Mouse (Mus musculus): ENCODE results near the gene Carhsp1. TPM values are rescaled to one million over a fixed set of nuclear protein-coding genes. Genes with fewer than 3 reads are reported as not detected.
A peak's percentile ranks its signal among the peaks of the same experiment; 100 is the strongest.

Gene Carhsp1
- total and polyA plus RNA-seq, 2 experiments from 2014 or later = 42.7 to 71.6 TPM

DNA sequence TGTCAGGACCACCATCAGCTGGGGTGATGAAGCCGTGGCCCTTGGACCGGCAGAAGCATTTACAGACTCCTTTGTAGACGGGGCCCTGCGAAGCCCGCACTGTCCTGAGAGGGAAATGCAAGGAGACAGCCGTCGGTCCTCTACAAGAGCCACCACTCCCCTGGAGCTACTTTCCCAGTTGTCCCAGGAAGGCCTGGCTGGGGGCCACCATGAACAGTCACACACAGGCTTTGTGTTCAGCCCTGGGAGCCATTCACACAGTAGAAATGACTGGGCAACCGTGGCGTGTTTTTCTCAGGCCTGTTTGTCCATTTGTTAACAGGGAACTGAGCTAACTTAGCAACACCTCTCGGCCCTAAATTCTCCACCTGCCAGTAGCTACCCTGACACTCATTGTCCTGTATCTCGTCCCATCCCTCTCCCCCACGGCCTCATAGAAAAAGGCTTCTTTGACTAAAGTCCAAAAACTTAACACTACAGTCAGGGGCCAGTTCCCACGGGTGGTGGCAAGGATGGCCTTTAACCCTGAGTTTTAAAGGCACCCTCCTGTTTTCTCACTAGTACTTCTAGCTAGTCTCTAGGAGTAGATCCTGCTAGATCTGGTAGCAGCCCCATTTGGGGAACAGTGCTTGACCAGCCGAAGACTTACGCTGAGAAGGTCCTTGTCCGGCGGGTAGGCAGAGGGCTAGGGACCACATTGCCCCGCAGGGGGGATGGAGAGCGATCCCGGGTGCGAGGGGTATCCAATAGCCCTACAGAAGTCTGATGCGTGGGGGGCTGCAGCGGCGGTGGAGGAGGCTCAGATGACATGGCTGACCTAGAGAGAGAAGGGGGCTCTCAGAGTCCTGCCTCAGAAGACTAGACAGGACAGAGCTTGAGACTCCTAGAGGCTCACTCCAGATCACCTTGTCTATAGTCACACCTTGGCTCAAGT lies 8.1 kb downstream of the Carhsp1 start:
- H3K9ac ChIP-seq (replicated peaks; ENCODE audit: low read depth, low read length) = no peak overlapping the region
- H3K4me3 ChIP-seq (ENCODE audit: low read depth, low read length) = no peak overlapping the region
- WGBS = 82% methylated on average over 24 of the region's 24 CpGs
- TF ChIP-seq CTCF (IDR thresholded peaks at IDR 0.05; ENCODE audit: low read depth) = no peak
- no peak for TF ChIP-seq EP300 (IDR thresholded peaks at IDR 0.05; ENCODE audit: low read depth)
- H3K27me3 ChIP-seq (ENCODE audit: control insufficient read depth, insufficient read depth, low read length) = no peaks in the 10 kb centered on the region
- peaks cover 31% of the 10 kb centered on the region for H3K4me1 ChIP-seq (ENCODE audit: control insufficient read depth, insufficient read depth)
- no peaks in the 10 kb centered on the region for H3K9me3 ChIP-seq (replicated peaks; ENCODE audit: control insufficient read depth, low read length)
- peaks cover 34% of the 10 kb centered on the region for H3K36me3 ChIP-seq (replicated peaks; ENCODE audit: control insufficient read depth, insufficient read depth, low read length)
- no peak for DNase-seq (ENCODE audit: low spot score)
- H3K4me2 ChIP-seq (ENCODE audit: low read depth, low read length) = no peak overlapping the region
- no peak for ATAC-seq (ENCODE audit: insufficient read depth, low read depth)
- H3K27ac ChIP-seq (ENCODE audit: low read depth) = peak overlapping the region; percentile 60

DNA sequence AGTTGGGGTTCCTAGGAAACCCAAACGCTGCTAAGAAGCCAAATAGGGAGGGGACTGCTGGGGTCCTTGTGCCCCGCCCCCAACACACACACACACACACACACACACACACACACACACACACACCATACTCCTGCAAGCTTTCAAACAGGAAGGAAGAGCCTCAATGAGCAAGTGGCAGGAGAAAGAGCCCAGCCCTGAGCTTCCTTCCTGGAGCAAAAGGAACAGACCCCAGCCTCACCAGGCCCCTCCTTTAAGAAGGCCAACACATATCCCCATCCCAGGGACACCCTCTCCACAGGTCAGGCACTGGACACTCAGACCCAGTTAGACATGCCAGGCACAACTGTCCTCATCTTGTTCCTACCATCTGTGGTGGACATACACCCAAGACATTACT lies 8.9 kb downstream of the Carhsp1 start:
- no peak for TF ChIP-seq CTCF (IDR thresholded peaks at IDR 0.05; ENCODE audit: low read depth)
- TF ChIP-seq EP300 (IDR thresholded peaks at IDR 0.05; ENCODE audit: low read depth) = no peak
- H3K27me3 ChIP-seq (ENCODE audit: control insufficient read depth, insufficient read depth, low read length) = no peaks in the 10 kb centered on the region
- no peak overlapping the region for H3K4me2 ChIP-seq (ENCODE audit: low read depth, low read length)
- 71% methylated on average over 2 of the region's 2 CpGs for WGBS
- DNase-seq (ENCODE audit: low spot score) (no peak), ATAC-seq (ENCODE audit: insufficient read depth, low read depth) (no peak)
- H3K9me3 ChIP-seq (replicated peaks; ENCODE audit: control insufficient read depth, low read length) = no peaks in the 10 kb centered on the region
- peaks cover 23% of the 10 kb centered on the region for H3K4me1 ChIP-seq (ENCODE audit: control insufficient read depth, insufficient read depth)
- H3K4me3 ChIP-seq (ENCODE audit: low read depth, low read length) = no peak overlapping the region
- peaks cover 34% of the 10 kb centered on the region for H3K36me3 ChIP-seq (replicated peaks; ENCODE audit: control insufficient read depth, insufficient read depth, low read length)
- peak overlapping the region; percentile 60 for H3K27ac ChIP-seq (ENCODE audit: low read depth)
- no peak overlapping the region for H3K9ac ChIP-seq (replicated peaks; ENCODE audit: low read depth, low read length)

DNA sequence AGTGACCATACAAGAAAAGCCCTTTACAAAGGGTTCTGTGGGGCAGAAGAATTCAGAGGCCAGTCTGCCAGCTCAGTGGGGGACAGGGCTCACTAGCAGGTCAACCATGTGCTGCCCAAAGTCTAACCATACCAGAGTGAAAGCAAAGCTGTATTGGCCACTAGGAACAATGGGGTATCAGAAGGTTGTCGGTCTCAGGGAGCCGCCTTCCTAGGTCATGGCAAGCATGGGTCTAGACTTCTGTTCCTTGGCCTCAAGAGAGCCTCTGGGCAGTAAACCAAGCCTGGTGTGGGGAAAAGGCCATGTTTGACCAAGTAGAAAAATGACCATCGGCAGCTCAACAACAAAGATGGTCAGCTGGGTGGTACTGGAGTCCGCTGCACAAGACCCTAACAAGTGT lies 13.2 kb downstream of the Carhsp1 start:
- H3K27me3 ChIP-seq (ENCODE audit: control insufficient read depth, insufficient read depth, low read length) = no peaks in the 10 kb centered on the region
- DNase-seq (ENCODE audit: low spot score) (no peak), ATAC-seq (ENCODE audit: insufficient read depth, low read depth) (no peak)
- no peak overlapping the region for H3K4me2 ChIP-seq (ENCODE audit: low read depth, low read length)
- TF ChIP-seq EP300 (IDR thresholded peaks at IDR 0.05; ENCODE audit: low read depth) = no peak
- no peak overlapping the region for H3K27ac ChIP-seq (ENCODE audit: low read depth)
- H3K4me1 ChIP-seq (ENCODE audit: control insufficient read depth, insufficient read depth) = no peaks in the 10 kb centered on the region
- peaks cover 65% of the 10 kb centered on the region for H3K36me3 ChIP-seq (replicated peaks; ENCODE audit: control insufficient read depth, insufficient read depth, low read length)
- no peak overlapping the region for H3K9ac ChIP-seq (replicated peaks; ENCODE audit: low read depth, low read length)
- no peak overlapping the region for H3K4me3 ChIP-seq (ENCODE audit: low read depth, low read length)
- H3K9me3 ChIP-seq (replicated peaks; ENCODE audit: control insufficient read depth, low read length) = no peaks in the 10 kb centered on the region
- 91% methylated on average over 4 of the region's 4 CpGs for WGBS

DNA sequence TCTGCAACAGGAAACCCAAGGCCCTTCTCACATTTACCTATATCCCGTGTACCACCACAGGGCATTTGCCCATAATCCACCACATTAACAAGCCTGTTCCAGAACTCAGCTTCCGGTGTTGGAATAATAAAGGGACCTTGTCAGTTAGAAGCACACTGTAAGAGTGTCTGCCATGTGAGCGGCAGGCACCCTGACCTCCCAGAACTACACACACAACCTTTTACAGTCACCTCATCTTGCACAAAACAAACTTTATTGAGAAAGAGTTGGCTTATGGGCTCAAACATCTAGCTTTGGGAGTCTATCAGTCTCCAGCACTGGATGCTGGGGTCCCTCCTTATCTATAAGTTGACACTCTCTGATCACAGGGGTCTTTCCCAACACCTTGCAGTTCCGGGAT lies 13.6 kb downstream of the Carhsp1 start:
- Histone ChIP-seq H3K9ac (replicated peaks; ENCODE audit: low read depth, low read length) (no peak overlapping the region), H3K27ac (ENCODE audit: low read depth) (no peak overlapping the region), H3K4me1 (ENCODE audit: control insufficient read depth, insufficient read depth) (no peaks in the 10 kb centered on the region), H3K9me3 (replicated peaks; ENCODE audit: control insufficient read depth, low read length) (no peaks in the 10 kb centered on the region), H3K27me3 (ENCODE audit: control insufficient read depth, insufficient read depth, low read length) (no peaks in the 10 kb centered on the region), H3K4me2 (ENCODE audit: low read depth, low read length) (no peak overlapping the region), H3K4me3 (ENCODE audit: low read depth, low read length) (no peak overlapping the region), H3K36me3 (replicated peaks; ENCODE audit: control insufficient read depth, insufficient read depth, low read length) (peaks cover 69% of the 10 kb centered on the region)
- WGBS = 72% methylated on average over 4 of the region's 4 CpGs
- ATAC-seq (ENCODE audit: insufficient read depth, low read depth) (no peak), DNase-seq (ENCODE audit: low spot score) (no peak)
- TF ChIP-seq CTCF (IDR thresholded peaks at IDR 0.05; ENCODE audit: low read depth) = no peak
- no peak for TF ChIP-seq EP300 (IDR thresholded peaks at IDR 0.05; ENCODE audit: low read depth)

DNA sequence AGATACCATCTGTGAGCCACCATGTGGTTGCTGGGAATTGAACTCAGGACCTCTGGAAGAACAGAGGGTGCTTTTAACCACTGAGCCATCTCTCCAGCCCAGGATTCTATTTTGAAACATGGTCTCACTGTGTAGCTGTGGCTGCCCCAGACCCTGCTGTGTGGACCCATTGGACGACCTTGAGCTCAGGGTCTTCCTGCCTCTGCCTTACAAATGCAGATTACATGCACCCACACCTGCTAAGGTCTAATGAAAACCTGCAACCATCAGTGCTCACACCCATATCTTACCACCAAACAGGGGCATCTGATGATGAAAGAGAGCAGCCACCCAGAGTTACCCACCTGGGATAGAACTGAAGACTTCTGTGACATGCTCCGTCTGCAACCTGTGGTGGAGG lies 15.7 kb downstream of the Carhsp1 start:
- H3K27ac ChIP-seq (ENCODE audit: low read depth) = no peak overlapping the region
- H3K9ac ChIP-seq (replicated peaks; ENCODE audit: low read depth, low read length) = no peak overlapping the region
- DNase-seq (ENCODE audit: low spot score) (no peak), ATAC-seq (ENCODE audit: insufficient read depth, low read depth) (no peak)
- H3K27me3 ChIP-seq (ENCODE audit: control insufficient read depth, insufficient read depth, low read length) = no peaks in the 10 kb centered on the region
- 74% methylated on average over 2 of the region's 2 CpGs for WGBS
- TF ChIP-seq CTCF (IDR thresholded peaks at IDR 0.05; ENCODE audit: low read depth) (no peak), EP300 (IDR thresholded peaks at IDR 0.05; ENCODE audit: low read depth) (no peak)
- peaks cover 74% of the 10 kb centered on the region for H3K36me3 ChIP-seq (replicated peaks; ENCODE audit: control insufficient read depth, insufficient read depth, low read length)
- no peak overlapping the region for H3K4me3 ChIP-seq (ENCODE audit: low read depth, low read length)
- H3K4me1 ChIP-seq (ENCODE audit: control insufficient read depth, insufficient read depth) = no peaks in the 10 kb centered on the region
- no peak overlapping the region for H3K4me2 ChIP-seq (ENCODE audit: low read depth, low read length)
- no peaks in the 10 kb centered on the region for H3K9me3 ChIP-seq (replicated peaks; ENCODE audit: control insufficient read depth, low read length)
